Mouse (Mus musculus): ENCODE data around the gene Olfr1316.

DNA sequence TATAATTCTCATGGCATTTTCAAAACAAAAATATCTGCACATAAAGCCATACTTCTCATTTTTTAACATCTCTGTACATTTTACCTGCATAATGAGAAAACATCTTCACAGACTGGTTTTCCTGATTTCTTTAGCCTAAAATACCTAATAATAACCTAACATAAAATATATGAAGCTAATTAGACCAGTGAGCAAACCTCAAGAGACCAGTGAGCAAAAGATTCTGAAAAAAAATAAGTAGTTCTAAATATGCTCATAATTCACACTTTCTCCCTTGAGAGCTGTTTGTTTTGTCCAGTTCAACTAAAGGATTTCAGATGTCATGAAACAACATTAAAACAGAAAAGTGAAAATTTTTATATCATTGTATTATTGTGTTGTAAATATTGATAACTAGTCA lies 38.1 kb downstream of the Olfr1316 start, which contains the start of gene Olfr1314:
- TF ChIP-seq GATA1 (IDR thresholded peaks at IDR 0.05; ENCODE audit: borderline replicate concordance, low read length) (no peak), FLI1 (IDR thresholded peaks at IDR 0.05; ENCODE audit: low read length) (no peak)

Measured in megakaryocyte, embryonic 14.5 days (primary cell).